Mouse (Mus musculus) MEL-GATA-1-ER (cell line): ENCODE results near the gene Hivep3.

Experiments used
- DNase-seq: peaks from one replicate; pipeline ENCODE4 v3.0.0-alpha.2; 2012; ENCODE audit warnings: low read depth; ENCODE audit errors: extremely low read depth

The Hivep3 gene

GRCm38 (mm10) chr4:120053026-120054005 is 319.7 kb downstream of the Hivep3 start:
- DNase-seq: no peak

DNA sequence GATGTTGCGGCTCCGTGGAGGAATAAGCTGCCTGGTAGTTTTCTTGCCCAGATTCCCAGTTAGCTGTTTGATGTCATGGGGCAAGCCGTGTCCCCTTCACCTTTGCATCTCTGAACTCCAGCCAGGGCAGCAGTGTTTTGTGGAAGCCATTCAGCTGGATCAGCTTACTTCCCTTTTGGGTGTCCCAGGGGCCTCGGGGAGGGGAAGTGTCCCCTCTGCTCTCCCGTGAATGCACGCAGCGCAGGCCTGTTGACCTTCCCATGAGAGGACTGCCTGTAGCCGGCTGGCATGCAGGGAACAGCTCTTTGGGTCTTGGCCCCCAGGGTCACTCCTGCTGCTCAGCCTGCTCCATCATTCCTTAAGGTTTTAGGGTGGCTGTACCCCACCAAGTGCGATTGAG is 320.6 kb downstream of the Hivep3 start:
- DNase-seq: no peak

DNA sequence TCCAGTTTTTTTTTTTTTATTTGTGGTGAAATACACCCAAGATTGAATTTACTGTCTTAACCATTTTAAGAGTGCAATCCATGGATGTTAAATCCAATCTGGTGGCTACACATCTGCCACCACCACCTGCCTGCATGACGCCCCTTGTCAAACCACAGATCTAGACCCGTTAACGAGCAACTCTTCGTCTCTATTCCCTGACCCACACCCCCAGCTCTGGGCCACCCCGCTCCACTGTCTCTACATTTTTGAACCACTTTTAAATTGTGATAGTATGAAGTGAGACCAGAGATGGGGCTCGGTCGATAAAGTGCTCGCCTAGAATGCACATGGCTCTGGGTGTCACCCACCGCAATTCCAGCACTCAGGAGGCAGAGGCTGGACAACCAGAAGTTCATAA is 322.9 kb downstream of the Hivep3 start:
- DNase-seq: no peak

- no peak for DNase-seq
Measured at GRCm38 (mm10) chr4:120057529-120057928, 323.9 kb downstream of the Hivep3 start.

GRCm38 (mm10) chr4:120058157-120058556 is 324.6 kb downstream of the Hivep3 start:
- no peak for DNase-seq

DNA sequence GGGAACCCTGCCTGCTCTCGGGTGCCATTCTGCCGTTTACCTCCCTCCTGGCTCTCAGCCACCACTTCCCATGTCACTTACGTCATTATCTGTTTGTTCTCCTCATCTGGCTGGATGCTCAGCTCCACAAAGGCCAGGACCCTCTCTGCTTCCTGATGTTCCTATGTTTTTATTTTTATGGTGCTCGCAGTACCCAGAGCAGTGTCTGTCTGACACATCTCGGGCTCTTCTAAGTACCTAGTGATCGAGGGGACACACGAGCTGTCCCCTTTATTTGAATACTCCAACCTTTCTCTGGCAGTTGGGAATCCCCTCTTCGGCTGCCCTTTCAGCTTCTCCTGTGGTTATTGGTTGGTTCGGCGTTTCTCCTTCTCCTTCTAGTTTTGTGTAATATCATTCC is 325.2 kb downstream of the Hivep3 start:
- DNase-seq: no peak

DNA sequence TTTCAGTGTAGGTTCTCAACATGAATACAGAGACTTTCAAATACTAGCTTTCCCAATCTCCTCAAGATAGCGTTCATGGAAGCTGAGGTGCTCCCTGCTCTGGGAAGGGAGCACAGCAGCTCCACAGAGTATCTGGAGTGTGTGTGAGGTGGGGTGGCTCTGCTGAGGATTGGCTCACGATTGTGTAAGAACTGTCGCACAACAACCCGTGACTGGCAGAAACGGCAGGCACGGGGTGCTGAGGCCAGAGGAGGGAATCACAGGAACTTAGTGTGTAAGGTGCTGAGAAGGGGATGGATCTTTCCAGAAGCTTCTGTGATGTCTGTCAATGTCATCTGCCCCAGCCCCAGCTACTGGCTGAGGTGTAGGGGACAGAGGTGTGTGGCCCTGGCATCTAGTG is 328.1 kb downstream of the Hivep3 start:
- DNase-seq: no peak

GRCm38 (mm10) chr4:120062198-120062597 is 328.6 kb downstream of the Hivep3 start:
- DNase-seq: no peak

- DNase-seq: no peak
Measured at GRCm38 (mm10) chr4:120062754-120063153, 329.2 kb downstream of the Hivep3 start.

DNA sequence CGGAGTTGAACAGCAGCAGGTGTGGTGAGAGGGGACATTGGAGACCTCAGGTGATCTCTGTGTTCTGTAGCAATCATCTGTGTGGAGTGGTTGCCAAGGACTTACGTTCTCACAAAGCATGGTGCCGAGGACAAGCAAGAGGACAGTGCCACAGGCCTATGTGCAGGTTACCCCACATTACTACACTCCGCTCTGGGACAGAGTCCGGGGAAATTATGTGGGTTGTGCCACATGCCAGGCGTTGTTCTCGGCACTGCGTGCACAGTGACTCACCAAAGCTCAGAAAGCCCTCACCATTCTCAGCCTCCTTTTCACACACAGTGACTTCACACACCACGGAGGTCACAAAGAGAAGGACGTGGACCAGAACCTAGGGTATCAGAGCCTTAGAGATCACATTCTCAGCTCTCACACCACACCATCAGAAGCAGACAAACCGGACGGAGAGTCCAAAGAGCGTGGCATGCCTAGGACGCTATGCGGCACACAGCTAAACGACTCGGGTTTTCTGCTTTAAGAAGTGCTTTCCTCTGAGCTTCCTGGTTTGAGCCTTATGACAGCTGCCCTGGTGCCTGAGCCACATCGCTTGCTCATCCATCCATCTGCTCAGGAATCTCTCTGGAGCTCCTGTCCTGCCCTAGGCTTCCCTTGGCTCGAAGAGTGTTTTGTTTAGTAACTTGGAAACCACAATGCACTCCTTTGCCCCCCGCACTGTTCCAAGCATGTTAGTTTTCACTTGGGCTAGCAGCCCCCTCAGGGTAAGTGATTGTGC is 330.0 kb downstream of the Hivep3 start:
- DNase-seq: no peak

GRCm38 (mm10) chr4:120064696-120065095 is 331.1 kb downstream of the Hivep3 start, which contains the start of gene AL607142.1:
AL607142.1 (plus strand) TSS chr4:120064996.
- no peak for DNase-seq

DNA sequence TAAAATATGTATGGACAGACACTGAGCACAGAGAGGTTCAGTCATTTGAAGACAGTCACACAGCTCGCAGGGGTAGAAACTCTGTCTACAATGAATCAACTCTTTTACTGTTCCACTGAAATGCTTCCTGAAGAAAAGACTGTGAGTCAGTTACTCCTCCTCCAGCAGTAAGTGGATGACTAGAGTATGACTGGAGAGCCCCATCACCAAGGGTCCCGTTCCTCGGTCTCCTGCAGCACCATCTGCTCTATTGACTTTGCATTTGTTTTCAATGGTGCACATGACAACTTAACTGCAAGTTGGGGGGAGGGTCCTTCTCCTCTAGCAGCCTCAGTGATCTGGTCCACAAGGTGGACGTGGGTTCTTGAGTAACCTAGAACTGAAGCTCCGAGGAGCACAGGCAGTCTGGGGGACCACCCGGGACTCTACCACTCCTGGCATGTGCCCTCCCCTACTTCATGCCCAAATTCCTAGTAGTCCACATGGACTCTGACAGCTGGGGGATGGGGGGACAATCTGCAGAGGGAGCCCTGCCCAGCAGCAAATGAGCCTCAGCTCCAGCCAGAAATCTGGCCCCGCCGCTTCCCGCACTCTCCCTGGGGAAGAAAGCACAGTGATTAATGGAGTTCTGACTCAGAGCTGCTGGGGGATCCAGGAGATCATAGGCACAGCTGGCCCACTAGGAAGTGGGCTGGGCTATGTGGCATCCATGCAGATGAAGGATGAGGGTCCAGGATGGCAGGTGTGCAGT is 333.4 kb downstream of the Hivep3 start:
- no peak for DNase-seq

DNA sequence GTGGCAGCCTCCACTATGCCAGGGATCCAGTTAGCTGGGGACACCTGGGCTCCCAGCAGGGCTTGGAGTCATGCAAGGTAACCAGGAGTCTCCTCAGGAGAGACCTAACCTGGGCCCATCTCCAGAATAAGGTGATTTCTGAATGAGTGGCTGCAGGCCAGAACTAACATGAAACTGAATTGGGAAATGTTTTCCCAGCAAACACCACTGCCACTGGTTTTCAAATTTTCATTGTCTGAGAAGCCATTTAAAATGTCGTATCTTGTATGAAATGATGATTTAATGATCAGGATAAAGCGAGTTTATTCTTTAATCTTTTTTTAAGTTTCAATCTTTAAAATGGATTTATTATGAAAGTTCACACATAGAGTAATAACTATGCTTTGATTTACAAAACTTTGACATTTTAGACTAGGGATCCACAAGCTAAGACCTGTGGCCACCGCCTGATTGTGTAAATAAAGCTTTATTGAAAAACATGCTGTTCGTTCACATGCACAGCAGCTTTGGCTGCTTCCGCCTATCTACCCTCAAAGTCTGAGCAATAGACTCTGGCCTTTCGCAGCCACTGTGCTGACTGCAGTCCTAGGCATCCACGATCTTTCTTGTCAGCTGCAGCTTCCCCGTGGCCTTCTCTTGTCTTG is 334.1 kb downstream of the Hivep3 start:
- DNase-seq: no peak

DNA sequence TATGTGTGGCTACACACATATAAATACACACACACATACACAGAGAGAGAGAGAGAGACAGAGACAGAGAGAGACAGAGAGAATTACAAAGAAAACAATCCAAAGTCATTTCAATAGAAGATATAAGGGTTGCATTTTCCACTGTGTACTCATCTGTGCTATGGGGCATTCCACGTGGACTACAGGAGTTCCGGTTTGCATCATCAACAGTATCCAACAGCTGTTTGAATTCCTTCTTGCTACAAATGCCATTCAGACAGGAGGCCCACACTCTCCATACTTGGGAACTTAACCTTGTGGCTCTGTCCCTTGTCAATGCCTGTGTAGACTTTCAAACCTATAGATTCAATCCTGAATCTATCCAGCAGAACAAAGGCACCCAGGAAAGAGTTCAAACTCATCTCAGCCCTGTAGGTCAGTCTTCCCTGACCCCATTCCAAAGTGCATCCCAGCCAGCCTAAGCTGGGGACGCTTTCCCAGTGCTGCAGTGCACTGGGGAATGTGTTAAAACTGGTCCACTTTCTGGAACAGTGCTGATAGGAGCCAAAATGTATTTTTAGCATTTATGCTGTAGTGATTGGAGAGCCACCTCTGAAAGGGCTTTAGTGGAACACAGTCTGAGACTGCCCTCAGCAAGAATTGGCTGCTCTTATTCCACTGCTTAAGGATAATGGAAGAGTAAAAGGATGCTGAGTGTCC is 335.4 kb downstream of the Hivep3 start:
- DNase-seq: no peak

GRCm38 (mm10) chr4:120069582-120069980 is 336.0 kb downstream of the Hivep3 start:
- DNase-seq: no peak

- no peak for DNase-seq
Measured at GRCm38 (mm10) chr4:120071411-120071810, 337.8 kb downstream of the Hivep3 start.

DNA sequence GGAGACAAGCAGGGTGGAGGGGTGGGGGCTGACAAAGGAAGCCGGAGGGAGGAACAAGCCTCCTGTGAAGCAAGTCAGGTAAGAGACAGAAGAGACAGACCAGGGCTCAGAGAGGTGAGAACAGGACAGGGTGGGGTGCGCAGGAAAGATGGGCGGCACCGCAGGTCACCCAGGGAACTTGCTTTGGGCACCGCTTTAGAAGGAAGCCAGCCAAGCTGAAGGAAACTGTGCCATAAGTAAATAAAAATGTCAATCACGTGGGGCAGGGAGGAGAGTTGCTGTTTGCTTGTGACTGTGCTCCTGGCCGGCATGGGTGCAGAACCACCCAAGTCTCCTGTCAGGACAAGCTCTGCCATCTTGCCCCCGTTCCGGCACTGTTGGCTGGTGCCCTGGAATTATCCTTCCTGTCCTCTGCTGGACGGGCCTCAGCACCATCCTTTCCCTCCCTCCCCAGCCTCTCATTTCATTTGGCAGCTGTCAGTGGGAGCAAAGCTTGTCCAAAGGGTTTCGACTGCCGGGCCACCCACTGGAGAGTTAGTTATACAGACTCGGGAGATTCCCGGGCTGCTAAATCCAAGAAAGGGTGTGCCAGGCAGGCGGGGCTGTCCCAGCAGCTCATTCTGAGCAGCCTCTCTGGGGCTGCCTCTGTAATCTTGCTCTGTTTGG is 338.4 kb downstream of the Hivep3 start:
- DNase-seq: no peak

DNA sequence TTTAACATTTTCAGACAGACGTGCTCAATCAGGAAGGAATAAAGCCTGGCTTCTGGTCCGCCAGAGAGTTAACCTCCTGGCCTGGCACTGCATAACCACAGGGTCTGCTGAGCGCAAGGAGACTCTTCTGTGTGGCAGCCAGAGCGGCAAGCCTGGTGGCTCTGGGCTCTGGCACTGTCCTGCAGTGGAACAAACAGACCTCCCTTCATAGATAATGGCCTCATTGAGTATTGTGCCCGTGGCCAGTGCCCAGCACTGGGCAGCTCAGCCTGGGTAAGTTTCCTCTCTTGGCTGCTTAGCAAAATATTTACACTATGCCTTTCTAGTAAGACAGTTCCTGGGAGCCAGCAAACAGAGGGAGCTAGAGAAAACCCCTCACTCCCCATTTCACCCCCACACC is 340.5 kb downstream of the Hivep3 start:
- DNase-seq: no peak

DNA sequence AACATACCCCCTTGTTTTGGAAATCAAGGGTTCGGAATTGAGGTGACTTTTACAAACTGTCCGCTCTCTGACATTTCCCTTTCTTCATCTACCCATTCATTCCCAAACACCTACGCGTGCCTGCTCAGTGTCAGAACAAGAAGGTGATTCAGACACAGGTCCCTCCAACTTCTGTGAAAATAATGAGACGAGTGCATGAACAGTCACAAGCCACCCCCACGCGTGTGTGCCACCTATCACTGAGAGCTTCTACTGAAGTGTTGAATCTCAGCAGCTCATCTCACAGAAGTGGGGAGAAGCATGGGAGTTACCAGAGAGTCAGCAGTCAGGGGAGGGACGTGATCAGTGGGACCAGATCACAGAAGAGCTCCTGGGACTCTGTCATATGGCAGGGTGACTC is 343.7 kb downstream of the Hivep3 start:
- no peak for DNase-seq

DNA sequence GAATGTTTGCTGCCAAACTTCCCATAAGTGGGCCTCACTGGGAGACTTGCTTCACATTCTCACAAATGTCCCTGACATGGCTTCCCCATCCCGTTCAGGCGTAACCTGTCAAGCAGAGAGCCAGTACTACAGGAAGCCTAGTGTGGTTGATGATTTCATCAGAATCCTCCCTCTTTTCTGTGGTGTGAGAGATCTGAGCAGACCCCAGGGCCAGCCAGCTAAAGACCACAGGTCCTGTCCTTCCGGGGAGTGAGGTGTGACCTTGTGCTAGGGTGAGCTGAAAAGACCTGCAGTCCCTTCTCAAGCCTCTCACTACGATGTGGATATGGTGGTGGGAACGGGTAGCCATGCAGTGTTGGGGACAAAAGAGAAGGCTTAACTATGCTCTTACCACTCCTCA is 348.9 kb downstream of the Hivep3 start:
- no peak for DNase-seq
